Mouse (Mus musculus) right cerebral cortex, postnatal 25 days (tissue): Measurements from ENCODE around the gene Gtf2i.

Experiments used
- DNase-seq: peaks from one replicate; pipeline ENCODE4 v3.0.0; 2022

Gtf2i gene

DNA sequence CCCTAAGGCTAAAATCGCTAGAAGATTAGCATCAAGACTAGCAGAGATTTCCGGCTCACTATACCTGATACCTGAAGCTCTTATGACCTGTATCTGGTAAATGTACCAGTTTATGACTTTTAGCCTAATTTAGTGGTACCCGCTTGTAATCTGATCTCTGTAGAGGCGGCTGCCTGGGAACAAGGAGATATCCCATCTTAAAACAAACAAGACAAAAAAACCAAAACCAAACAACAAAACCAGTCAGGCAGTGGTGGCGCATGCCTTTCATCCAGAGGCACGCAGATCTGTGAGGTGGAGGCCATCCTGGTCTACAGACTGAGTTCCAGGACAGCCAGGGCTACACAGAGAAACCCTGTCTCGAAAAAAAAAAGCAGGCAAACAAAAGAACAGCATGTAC is 7.1 kb upstream of the Gtf2i start:
- no peak for DNase-seq

DNA sequence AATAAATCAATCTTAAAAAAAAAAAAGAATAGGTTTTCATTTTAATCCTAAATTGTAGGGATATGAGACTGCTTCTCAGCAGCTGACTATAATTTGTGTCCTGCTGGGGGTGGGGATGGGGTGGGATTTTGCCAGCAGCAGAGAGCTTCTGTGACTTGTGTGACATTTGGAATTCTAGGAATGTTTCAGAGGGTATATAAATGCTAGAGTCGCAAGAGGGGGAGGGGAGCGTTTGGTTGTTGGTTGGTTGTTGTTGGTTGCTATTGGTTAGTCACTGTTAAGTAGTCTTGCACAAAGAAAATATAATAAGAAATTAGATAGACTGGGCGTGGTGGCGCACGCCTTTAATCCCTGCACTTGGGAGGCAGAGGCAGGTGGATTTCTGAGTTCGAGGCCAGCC is 4.3 kb upstream of the Gtf2i start:
- DNase-seq: no peak

DNA sequence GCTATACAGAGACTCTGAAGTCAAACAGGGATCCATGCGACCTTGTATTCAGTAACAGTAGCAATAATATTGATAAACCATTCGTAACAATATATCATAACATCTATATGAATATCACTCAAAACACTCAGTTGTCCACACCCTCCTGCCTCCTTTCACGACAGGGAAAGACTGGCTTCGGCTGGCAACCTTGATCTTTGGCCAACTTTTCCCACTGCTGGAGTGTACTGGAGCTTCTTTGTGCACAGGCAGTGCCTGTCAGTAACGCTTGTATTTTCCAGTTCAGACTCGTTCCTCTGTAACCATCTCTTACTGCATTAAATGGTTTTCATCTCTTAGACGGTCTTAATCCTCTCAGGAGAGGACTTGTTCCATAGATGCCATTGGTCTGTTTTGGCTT is 2.2 kb upstream of the Gtf2i start:
- no peak for DNase-seq

DNA sequence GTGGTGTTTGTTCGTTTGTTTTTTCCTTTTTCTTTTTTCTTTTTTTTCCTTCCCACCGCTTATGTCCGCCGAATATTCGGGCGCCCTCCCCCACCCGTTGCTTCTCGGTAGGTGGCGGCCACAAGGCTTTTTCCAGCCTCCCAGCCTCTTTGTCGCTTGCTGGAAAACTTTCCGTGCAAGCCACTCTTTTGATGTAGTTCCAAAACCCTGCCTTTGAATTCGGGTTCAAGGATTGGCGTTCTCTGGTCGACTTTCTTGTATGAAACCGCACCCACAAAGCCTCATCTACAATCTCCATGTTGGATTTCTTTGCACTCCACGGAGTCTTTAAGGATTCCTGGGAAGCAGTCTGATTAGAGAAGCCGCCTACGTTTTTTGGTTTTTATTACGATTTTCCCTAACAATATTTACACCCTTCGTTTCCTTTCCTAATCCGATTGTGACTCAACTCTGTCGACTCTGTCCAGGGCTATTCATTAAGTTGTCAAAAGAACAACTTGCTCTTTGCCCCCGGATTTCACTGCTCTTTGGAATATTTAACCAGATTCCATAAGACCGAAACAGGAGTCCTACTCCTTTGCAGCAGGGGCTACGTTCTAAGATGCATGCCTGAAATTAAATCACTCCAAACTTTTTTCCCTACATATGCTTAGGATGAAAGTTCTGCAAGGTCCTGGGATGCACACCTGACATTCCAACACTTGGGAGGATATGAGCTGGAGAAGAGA is 1.2 kb upstream of the Gtf2i start:
- DNase-seq: no peak

DNA sequence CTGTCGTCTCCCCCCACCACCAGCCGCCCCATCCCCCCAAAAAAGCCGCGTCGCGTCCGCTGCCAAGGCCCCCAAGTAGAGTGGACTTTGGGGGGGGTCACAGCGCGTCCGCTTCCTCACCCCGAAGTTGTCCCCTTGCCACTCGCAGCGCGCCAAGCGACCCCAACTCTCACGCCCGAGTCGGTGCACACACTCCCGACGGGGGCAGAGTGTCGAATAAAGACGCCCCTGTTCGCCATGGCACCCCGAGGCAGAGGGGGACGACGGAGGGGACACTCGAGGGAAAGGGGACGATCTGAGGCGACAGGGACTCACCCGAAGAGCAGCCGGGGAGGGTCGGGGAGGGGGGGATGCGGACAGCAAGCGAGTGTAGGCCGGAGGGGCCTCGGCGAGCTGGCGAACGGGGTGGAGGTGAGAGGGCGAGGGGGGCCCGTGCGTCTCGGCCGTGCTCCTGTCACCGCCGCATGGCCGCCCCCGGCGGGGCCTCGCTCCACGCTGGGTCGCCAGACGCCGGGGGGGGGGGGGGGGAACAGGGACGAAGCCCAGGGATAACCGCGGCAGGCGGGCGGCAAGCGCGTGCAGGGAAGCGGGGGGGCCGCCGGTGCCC is 389 bp downstream of the Gtf2i start:
- no peak for DNase-seq

DNA sequence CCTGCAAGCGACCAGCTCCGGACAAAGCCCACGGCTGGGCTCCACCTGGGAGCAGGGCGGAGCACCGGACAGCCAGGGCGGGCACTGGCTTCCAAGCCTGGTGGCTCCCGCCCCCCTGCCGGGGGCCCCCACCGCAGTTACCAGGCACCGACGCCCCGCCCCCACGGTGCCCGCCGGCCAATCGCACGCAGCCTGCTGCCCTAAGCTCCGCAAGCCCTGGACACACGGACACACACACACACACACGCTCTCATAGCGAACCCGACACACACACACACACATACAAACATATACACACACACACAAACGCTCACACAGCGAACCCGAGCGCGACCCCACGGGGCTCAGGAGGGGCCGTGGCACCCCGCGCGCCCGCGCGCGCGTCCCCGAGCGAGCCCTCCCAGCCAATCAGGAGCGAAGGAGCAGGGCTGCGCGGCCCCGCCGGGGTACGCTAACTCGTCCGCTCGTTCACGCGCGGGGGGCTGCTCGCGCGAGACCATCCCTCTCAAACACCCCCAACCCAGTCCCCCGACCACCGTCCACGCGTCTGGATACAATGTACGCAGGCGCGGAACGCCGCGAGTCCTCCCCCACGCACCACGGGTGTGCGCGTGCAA is 1.0 kb downstream of the Gtf2i start:
- peak; percentile 89 for DNase-seq

DNA sequence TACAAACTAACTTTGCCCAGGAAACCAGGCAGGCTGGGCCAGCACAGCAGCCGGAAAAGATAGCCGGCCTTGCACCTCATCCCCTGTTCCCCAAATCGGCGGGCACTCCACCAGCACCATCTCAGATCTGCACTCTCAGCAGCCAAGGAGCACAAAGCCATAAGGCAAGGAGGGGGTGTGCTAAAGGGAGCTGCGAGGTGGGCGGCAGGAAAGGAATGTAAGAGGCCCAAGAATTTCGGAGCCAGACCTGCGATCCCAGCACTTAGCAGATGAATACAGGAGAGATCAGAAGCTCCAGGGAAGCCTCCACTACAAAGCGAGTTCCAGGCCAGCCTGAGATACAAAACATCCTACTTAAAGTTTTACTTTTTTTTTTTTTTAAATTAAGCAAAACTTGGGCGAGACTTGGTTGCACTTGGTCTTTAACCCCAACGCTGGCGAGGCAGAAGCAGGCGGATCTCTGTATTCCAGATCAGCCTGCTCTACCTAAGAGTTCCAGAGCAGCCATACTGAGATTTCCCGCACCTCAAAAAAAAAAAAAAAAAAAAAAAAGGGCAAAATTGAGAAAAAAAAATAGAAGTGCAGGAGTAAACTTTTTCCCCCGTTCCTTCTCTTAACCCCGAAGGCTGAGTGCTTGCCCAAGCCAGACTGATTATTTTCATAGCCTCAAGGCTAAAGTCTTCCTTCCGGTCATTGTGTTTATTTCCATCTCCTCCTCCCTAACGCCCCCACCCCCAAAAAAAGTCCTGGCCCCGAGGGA is 1.7 kb downstream of the Gtf2i start:
- peak; percentile 68 for DNase-seq

DNA sequence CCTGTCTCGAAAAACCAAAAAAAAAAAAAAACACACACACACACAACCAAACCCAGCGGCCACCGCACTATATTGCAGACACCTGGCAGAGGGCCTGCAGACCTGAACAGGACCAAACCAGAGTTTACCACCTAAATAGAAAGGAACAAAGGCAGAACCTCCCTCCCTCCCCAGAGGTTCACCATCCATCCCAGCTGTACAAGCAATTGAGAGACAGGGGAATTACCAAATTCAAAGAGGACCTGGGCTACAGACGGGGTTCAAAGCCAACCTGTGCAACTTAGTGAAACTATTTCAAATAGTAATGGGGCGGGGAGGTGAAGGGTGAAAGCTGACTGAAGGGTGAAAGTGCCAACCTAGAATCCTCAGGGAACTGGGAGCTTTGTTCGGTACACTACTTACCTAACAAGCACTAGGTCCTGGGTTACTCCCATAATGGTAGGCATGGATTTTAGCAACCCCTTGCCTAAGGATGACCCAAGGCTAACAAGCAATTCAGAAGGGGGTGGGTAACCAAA is 2.6 kb downstream of the Gtf2i start:
- DNase-seq: no peak

DNA sequence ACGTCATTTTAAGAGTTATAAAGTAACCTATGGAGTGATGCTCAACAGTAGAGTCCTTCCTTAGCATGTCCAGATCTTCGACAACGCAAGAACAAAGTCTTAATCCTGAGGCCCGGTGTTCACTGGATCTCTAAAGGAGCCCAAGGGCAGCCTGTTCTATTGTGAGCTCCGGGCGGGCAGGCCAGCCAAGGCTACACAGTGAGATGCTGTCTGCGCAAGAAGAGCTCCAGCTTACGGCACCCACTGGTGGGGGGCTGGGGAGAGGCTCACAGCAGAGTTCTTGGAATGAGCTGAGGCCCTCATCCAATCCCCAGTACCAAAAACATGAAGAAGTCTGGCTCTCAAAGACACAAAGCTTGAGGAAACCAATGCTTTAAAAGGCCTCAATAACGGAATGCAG is 4.4 kb downstream of the Gtf2i start:
- no peak for DNase-seq

DNA sequence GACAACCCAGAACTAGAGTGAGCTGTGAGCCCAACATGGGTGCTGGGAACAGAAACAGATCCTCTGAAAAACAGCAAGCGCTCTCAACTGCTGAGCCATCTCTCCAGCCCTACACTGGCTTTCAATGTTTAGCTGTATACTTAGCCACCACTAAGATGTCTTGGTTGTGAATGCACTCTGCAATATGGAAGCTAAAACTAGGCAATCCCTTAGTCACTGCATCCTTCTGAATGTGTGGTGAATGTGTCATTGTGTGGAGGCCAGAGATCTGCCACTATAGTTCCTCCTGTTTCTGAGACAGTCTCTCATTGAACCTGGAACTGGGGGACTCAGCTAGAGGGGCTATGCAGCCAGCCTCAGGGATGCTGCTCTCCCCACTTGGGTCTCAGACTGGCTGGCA is 5.2 kb downstream of the Gtf2i start:
- DNase-seq: no peak

DNA sequence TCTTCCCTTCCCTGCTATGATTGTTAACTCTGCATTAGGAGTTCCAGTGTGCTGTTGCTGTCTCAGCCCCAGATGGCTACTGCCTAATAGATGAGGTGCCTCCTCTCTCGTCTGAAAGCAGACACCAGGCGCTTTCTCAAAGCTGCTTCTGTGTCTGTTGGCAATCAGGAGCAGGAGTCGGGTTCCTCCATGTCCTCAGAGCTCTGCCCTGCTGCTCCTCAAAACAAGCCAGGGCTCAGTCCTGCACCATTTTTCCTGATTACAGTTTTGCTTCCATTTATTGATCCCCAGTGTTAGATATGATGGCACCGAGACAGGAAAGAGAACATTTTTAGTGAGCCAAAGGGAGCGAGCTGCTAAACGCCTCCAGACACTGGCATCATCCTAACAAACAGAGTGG is 9.9 kb downstream of the Gtf2i start:
- DNase-seq: no peak

DNA sequence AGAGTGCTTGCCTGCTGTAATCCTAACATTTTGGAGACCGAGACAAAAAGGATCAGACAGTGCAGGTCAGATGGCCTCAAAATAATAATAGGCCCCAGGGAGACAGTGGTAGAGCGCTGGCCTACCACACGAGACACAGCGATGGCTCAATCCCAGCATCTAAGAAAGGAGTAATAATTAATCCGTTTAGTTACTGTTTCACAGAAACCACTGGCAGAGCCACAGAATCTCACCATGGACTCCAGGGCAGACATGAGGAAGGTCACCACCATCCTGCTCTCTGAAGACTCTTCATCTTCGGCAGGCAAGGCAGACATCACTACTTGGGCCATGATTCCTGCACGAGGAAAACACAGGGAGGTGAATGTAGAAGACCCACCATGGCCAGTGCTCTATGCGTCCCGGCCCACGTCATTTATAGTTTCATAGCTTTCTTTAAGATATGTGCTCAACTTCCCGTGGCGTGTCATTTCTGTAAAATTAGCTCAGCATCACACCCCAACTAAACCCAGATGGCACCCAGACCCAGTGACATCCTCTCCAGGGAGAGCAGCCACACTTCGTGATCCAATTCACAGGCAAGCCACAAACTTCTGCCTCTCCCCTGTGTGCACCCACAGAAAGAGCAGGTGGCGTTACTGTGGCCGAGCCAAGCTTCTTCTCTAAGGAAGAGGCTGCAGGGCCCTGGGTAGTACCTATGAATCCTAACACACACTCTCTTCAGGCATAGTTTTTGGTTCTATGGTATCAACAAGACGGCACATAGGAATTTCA is 19.1 kb downstream of the Gtf2i start:
- peak; percentile 43 for DNase-seq

DNA sequence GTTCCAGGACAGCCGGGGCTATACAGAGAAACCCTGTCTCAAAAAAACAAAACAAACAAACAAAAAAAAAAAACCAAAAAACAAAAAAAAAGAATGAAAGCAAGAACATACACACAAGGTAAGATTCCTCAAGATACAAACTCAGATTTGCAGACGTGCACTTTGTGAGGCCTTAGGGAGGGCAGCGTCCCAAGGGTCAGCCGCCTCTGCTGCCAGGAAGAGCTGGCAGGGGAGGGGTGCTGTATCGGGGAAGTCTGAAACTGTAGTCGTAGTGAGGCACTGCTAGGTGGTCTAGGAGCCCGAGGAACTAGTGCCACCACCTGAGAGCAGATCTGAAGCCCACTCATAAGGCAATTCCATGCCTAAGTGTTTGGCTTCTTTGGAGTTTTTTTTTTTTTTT is 20.0 kb downstream of the Gtf2i start:
- no peak for DNase-seq

DNA sequence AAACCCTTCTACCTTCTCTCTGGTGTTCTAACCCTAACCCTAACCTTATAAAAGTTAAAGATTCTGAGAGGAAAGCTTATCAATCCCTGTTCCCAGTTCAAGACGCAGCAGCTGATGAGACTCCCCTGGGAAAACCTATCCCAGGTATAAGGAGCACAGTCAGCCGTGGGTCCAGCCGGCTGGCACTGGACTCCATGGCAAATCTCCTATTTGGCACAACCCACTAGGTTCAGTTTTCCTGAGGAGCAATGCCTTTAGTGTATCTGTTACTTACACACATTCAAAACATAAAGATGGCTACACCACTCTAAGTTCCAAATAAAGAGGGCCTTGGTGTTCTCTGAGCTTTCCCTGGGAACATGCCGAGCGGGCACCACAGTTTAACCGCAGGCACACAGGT is 23.5 kb downstream of the Gtf2i start:
- DNase-seq: no peak

DNA sequence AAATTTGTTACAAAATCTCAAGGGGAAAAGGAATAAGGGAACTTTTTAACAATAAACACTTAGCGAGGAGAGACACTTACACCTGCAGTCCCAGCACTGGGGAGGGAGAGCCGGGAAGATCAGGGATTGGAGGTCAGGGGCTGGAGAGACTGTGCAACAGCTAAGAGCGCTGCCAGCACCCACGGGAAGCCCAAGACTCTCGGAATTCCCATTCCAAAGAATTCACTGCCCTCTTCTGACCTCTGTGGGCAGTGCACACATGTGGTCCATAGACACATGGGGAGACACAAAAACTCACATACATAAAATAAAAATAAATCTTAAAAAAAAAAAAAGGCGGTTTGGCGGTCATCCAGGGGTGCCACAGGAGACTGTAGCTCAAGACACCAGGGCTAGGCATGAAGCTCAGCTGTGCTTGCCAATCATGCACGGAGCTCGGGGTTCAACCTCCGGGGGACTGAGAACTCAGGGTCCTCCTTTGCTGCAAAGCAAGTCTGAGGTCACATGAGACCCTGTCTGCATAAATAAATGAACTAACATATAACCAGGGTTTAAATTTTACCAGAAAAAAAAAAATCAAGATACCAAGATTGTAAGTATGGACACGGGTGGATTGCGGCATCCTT is 24.5 kb downstream of the Gtf2i start:
- DNase-seq: no peak

DNA sequence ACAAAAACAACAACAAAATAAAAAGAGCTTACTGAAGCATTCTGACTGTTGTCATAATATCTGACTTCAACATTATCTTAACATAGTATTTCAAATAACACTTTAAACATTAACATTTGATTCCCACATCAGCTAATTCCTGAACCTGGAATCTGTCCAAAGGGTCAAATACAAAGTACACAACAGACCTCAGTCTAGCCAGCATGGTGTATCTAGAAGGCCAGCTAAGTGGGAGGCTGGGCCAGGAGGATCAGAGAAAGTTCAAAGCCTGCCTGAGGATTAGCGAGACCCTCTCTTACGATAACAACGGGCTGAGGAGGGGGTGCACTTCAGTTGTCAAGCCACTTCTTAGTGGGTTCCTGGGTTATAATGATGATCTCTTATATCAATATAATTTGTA is 26.5 kb downstream of the Gtf2i start:
- DNase-seq: no peak

DNA sequence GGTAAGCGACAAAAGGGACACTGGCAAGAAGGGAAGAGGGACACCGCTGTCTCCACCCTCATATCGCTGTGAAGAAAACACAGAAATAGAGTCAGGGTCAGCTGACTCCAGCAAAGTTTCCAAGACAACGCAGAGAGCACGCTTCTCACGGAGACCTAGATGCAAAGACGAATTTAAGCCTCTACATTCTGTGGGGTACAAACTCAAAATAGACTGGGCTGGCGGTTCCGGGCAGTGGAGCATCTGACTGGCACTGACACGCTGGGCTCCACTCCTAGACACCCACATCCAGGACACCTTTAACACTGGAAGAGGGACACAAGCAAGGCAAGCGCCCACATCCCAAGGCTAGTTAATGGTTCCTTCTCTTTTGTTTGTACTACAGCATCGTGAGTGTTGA is 29.6 kb downstream of the Gtf2i start:
- DNase-seq: no peak

DNA sequence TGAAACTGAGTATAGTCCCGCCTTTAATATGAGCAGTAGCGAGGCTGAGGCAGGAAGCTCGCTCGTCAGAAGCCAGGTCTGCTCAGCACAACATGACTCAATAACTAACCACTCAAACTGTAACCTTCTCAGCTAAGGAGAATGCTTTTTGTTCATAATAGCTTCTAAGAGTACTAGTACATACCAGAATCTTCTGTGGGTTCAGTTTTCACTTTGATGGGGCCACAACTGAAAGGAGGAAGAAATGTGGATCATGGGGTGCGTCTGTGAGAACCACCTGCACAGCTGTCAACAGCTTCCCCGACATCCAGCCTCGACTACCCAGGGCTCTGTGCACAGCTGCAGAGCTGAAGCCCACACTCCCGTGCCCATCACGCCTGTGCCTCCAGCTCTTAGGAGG is 32.0 kb downstream of the Gtf2i start:
- no peak for DNase-seq

DNA sequence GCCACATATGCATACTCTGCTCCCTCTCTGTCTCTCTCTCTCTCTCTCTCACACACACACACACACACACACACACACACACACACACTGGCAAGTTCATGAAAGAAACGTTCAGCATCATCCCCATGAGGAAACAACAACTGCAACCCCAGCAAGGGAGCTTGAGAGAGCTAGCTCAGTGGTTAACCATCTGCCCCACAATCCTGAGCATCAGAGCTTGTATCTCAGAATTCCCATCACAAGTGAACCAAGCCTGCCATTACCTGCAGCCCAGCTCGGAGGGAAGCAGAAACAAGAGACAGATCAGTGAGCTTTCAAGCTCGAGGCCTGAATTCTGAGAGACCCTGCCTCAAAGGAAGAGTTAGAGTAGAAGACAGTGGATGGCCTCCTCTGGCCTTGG is 32.5 kb downstream of the Gtf2i start:
- DNase-seq: no peak

DNA sequence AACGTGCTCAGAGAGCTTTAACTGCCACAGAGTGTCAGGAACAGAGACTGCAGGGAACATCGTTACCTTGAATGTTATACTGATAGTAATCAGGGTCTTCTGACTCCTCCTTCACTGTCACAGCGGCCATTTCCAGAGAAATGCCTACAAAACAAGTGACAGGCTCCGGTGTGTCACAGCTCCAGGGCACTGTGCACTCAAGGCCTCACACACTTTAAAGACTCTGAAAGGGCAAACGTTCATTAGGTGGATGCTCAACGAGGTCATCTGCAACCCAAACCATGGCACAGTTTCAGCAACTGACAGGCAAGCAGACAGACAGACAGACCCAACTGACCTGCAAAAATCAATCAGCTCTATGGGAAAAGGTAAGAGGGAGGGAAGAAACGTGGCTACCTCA is 35.2 kb downstream of the Gtf2i start:
- DNase-seq: no peak

DNA sequence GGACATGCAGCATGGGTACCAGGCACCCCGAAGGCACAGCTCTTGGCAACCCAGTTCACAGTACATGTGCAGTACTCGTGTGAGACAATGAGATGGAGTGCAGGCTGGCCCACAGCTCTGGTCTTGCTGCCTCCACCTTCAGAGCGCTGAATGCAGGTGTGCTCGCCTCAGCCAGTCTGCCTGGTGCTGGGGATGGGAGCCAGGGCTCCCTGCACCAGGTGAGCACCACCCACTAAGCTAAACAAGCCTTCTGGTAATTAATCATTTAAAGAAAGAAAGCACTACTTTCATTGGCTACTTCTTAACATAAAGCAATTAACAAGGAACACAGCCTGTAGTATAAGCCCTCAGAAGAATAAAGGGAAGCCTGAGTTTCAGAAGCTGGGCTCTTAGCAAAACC is 37.5 kb downstream of the Gtf2i start:
- no peak for DNase-seq

DNA sequence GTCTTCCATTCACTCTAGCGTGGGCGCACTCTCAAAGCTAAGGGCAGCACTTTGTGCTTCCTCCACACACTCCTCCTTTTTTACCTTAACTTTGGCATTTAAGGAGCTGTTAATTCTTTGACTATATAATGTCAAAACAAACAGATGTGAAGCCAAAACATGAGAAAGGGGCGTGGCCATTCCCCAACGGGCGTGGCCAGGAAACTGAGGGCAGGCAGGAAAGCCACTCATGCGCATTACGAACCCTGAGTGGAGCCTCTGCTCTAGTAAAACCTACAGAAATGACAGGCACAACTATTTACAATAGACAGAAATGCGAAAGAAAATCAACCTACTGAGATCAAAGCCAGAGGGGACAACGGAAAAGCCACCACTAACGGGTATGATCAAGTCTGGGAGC is 39.0 kb downstream of the Gtf2i start:
- DNase-seq: no peak
